Mouse (Mus musculus) monocyte, adult 5-6 weeks (primary cell): ENCODE measurements around the gene Fbxw2. TPM values are rescaled to one million over a fixed set of nuclear protein-coding genes. Genes with fewer than 3 reads are reported as not detected.
"Not testable (repeated sequence)": the region's sequence is repeated elsewhere in the genome, so short reads cannot be mapped to it uniquely, and the experiment has no call there.

Experiments
- ATAC-seq: fragments of 153-309, 156-312 bp; replicated peaks from 2 replicates; pipeline ENCODE4 v1.8.0; 2017; ENCODE audit warnings: mild to moderate bottlenecking; ENCODE audit not compliant: low TSS enrichment, insufficient number of reproducible peaks, severe bottlenecking, poor library complexity, low FRiP score
- total RNA-seq: library from RNA; stranded (forward); fragments of 200-1000, 200-491, 200-594 nt; gene quantifications from 3 replicates; pipeline ENCODE4 v1.2.3, GENCODE M21; 2017

Gene Fbxw2
- 116 to 145 TPM (median 118 TPM) in 3 replicates for total RNA-seq

DNA sequence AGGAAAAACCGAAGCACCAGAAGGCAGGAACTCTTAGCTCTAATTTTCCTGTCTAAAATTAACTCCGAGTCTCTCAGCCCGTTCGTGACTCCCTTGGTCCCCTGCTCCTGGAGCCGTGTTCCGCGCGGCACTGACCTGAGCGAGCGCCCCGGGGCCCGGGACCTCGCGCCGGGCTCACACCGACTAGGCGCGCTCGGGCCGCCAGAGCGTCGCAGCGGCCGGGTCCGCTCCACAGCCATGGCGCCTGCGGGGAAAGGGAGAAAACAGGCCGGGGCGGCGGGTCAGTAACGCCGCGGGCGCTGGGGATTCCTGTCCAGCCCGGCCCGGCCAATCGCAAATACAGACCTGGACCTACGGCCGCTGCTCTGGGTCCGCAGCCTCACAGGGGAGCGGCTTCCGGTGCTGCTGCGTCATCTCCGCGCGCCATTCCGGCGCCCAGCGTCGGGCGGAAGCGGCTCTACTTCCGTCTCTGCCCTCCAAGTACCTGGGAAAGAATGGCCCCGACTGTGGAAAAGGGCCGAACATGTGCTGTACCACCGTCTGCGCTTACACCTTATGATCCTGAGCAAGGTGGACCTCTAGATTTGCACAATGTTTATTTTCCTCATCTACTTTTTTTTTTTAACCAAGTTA is at the start of gene Fbxw2:
Gene Fbxw2, minus strand, starts transcription at position 485 of the 633 bp plus-strand sequence.
- ATAC-seq, result peak; percentile 92

DNA sequence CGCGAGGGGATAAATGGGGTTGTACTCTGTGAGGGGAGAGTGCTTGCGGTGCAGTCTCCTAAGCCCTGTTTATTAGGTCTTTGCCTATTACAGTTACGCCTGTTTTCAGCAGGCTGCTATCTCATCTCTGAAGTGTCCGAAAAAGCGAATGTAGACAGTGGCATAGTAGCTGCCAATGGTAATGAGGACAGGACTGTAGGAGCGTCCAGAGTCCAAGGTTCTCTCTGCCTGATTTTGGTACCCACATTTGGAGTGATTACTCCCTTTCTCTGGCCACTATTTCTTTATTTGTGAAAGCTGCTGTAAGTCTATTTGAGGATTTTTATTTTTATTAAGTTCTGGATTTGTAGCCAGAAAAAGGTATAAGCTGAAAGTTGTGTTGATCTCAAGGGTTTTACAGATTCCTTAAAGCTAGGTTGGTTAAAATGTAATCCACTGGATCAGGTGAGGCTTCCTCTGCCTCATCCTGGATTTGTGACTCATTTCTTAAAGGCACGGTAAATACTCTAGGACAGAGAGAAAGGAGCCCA is 48.8 kb upstream of the Fbxw2 start, which contains the start of gene Psmd5:
Gene Psmd5, minus strand, starts transcription at position 153 of the 530 bp plus-strand sequence.
- ATAC-seq, result no peak

DNA sequence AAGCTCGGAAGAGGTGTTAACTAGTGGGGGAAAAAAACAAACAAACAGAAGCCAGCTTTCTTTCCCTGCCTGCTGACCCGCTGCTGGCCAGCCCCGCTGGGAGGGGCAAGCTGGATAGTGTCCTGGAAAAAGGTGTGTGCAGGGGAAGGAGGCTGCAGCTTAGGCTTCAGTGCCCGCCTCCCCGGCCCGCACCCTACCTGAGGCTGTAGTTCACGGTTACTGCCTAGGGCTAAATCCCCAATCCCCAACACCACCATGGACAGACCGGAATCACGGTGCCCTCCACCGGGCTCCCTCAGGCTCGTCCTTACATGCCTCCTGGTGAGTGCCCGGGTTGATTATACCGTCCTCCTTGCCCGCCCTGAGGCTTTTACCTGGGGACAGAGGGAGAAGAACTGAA is 48.2 kb upstream of the Fbxw2 start, which contains the start of gene Cutal:
Gene Cutal, plus strand, starts transcription at position 126 of the 400 bp plus-strand sequence.
- no peak for ATAC-seq

DNA sequence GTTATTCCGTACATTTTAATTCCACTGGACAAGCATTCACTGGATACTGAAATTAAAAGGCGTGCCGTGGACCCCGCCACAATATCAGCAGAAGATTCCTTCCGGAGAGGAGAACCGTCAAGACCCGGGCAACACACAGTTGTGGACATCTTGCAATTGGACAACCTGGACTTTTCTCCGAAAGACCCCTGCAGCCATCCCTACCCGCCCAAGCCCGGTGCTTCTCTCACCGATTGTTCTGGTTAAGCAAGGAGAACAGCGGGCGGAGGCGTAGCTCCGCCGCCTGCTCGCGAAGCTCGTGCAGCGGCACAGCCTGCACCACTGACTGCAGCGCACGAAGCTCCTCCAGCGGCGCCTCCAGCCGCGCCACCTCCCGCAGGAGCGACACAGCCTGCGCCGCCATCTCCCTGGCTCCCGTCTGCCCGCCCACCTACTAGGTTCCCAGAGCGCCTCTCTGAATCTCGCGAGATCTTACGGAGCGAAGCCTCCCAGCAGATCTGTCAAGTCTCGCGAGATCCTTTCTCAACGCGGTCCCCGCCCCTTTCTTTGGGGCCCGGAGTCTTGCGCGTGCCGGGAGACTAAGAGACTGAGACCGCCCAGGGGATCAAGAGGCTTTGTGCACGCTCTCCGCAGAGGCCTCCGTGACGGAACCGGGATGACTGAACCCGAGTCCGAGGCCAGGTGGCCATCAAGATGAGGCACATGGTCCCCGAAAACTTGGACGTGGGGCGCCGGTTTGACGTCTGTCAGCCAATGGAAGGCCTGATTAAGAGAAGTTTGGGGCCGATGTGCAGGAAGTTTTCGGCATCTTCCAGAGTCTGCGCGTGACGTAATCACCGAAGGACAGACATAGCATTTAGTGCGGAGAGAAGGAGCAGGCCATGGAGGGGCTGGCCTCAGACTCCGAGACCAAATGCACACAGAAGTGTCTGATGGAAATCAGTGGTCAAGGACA is 44.7 kb upstream of the Fbxw2 start:
- ATAC-seq, result peak; percentile 99

DNA sequence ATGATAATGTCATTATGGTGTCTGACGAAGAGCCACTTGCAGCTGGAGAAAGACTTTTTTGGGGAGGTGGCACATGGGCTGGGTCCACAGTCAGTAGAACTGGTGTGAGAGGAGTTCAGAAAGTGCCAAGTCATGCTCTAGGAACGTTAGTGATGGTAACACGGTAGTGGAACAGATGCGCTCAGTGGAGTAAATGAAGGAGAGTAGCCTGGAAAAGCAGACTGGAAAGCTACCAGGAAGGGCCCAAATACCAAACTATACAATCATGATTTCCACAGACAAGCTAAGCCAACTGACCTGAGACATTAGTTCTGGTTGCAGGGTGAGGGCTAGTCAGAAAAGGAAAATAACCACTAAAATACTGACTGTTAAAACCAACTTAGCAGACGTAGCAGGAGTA is 43.6 kb upstream of the Fbxw2 start:
- ATAC-seq, result no peak

DNA sequence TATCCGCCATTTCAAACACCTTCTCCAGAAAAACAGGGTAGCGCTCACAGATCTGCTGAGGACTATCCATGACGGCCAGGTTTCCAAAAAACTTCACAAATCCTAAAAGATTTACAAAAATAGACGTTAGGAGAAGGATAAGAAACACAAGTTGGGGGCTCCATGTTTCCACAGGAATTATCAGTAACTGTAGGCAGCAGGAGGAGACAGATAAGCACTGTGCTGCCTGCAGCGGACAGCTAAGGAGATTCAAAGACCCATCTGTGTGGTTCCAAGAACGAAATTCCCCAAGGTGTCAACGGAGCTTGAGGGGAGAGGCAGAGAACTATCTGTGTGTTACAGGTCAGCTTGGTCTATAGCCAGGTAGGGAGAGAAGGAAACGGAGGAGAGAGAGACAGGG is 31.6 kb upstream of the Fbxw2 start:
- no peak for ATAC-seq

DNA sequence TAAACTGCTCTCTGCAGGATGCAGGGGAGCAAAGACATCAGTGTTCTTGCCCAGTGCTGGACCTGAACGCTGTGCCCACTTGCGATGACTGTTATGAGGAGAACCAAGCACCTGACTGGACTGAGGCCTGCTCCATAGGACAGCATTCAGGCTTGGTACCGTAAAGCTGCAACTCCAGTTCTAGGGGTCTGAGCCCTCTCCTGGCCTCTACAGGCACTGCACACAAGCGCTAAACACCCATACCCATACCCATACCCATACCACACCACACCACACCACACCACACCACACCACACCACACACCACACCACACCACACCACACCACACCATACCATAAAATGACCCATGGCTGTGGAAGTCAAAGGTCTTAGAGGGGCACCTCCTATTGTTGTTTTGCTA is 29.2 kb upstream of the Fbxw2 start:
- ATAC-seq, result no peak

DNA sequence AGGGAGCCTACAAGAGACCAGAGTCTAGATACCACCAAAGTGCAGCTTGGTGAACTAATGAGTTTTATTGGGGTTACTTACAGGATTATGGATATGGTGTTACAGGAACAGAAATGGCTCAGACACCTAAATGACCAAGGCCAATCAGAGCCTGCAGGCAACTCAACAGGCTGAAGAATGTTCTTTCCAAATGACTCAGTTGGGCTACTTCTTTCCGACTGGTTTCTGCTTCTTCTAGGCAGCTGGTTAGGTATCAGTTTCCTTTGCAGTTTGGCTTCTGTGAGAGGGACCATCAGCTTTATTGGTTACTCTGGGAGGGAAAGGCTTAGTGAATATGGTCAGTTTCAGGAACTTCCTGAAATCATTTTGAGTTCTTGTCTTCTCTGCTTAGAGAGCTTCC is 21.6 kb upstream of the Fbxw2 start:
- no peak for ATAC-seq

DNA sequence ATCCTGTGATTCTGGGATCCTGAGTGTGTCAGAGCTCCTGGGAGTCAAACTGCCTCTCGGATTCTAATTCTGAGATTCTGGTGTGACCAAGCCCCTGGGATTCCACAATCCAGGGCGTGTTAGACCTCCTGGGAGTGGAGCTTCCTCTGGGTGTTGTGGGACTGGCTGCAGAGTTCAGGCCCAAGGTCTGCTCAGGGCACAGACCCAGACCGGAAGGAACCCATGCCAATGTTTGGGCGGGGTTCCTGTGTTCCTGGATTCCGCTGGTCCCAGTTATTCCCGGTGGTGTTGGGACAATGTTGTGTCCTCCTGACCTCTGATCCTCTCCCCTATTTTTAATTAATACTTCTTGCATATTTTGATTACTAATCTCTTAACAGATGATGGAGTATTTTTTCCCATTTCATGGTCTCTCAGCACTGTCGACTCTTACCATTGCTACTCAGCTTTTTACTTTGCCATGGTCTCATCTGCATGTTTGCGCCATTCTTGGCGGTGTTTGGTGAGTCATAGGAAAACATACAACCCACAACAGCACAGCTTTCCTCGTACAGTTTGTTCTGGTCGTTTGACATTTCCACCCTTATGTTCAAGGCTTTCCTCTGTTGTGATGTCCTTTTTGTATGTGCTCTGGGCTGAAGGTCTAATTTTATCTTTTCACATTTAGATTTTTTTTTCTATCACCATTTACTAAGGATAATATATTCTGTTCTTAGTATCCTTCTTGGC is 17.3 kb upstream of the Fbxw2 start:
- ATAC-seq, result no peak

DNA sequence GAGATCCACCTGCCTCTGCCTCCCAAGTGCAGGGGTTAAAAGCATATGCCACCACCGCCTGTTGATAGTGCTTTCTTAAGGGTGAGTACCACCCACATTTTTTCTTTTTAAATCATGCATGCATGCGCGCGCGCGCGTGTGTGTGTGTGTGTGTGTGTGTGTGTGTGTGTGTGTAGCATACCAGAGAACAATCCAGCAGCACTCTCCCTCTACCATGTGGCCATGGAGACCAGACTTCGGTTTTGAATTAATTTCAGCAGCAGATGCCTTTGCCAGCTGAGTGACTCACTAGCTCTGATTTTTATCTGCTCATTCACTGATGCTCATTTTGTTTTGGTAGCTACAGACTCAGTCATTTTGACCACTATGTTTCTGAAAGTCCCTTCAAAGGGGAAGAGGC is 15.6 kb upstream of the Fbxw2 start:
- no peak for ATAC-seq

DNA sequence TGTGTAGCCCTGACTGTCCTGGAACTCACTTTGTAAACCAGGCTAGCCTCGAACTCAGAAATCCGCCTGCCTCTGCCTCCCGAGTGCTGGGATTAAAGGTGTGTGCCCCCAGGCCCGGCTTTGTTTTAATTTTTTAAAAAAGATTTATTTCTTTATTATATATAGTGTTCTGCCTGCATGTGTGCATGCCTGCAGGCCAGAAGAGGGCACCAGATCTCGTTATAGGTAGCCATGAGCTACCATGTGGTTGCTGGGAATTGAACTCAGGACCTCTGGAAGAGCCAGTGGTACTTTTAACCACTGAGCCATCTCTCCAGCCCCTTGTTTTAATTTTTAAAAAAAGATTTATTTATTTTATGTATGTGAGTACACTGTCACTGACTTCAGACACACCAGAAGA is 14.0 kb upstream of the Fbxw2 start:
- not testable (repeated sequence) for ATAC-seq

DNA sequence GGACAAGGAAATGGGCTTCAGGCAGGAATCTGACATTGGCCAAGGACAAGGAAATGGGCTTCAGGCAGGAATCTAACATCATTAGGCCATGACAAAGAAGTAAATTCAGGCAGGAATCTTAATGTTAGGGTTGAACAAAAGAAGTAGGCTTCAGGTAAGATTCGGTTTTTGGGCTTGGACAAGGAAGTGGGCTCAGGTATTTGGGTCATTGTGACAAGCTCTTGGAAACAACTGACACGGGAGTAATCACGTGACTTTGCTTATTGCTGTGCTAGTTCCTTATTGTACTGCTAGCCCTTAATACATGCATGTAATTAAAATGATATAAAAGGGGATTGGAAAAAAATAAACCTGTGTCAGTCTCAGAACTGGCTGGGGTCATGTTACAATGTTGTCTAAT is 9.6 kb upstream of the Fbxw2 start:
- no peak for ATAC-seq

DNA sequence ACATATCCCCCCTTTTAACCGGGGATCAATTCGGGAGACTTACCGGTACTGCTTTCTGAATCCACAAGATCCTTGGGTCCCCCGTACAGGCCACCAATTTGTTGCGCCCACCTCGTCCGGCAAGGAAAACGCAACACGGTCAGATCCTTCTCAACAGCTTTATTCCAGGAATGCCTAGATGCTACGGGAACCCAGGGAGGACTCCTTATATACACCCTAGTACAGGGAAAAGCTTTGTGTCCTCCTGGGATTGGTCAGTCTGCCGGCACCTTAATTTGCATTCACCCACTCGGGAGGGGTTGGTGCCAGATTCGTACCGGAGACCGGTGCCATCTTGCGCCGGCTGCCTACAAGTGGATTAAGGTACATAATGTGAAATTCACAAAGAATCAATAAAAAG is 7.5 kb upstream of the Fbxw2 start:
- ATAC-seq, result no peak

DNA sequence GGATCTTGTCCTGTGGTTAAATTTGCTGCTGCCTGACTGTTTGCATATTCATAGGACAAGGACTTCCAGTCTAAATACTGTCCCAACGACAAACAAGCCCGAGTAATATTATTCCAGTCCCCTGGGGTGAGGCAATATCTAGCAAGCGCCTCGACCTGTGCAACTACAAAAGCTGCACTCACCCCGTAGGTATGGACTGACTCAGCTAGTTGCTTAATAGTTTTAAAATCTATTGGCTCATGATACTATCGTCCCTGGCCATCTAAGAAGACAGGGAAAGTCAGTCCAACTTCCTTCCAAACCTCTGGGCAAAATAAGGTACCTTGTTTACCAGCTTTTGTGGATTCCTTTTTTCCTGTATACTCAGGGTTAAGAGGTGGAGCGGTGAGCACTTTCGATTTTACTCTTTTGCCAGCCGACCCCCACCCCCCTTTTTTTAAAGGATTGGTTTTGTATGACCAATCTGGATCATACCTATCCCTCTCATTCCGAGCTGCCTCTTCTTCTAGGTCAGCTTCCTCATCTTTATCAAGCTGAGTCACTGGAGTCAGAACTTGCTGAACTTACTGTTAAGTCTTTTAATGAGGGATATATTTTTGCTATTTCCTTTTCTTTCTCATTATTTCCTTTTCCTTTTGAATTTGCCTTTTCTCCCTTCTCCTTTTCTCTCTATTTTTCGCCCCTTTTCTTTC is 6.8 kb upstream of the Fbxw2 start, which contains the start of gene Gm34653:
Gene Gm34653, plus strand, starts transcription at position 242 of the 692 bp plus-strand sequence.
- ATAC-seq, result not testable (repeated sequence)

DNA sequence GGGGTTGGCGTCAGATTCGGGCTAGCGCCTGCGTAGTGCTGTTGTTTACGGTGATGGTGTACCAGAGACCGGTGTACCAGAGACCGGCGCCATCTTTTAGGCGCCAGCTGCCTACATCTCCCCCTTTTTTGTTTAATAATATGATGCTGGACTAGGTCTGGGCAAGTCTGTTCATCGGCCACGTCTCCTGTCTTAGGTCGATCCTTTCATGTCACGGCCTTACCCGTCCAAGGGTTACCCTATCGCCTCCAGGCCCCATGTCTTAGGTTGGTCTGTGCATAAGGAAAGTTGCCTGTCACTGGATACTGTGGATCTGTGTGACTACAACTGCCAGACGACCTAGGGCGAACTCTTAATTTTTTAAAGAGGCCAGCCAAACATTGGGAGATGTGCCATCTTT is 4.0 kb upstream of the Fbxw2 start:
- ATAC-seq, result not testable (repeated sequence)

DNA sequence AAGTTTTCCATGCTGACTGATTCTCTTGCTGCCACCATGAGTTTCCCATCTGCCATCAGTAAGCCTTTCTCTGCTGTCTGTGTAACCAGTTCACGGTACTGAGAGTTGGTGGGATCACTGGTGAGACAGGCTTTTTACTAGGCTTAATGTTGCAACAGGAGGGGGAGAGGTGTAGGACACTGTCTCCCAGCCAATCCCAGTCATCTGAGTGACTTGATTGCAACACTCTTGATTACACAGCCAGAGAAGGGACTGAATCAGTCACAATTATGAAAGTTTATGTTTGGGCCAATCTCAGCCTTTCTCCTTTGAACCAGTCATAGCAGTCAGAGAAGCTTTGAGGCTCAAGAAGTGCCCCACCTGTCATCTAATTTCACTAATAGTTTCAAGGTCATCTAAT is 1.9 kb upstream of the Fbxw2 start:
- ATAC-seq, result no peak

DNA sequence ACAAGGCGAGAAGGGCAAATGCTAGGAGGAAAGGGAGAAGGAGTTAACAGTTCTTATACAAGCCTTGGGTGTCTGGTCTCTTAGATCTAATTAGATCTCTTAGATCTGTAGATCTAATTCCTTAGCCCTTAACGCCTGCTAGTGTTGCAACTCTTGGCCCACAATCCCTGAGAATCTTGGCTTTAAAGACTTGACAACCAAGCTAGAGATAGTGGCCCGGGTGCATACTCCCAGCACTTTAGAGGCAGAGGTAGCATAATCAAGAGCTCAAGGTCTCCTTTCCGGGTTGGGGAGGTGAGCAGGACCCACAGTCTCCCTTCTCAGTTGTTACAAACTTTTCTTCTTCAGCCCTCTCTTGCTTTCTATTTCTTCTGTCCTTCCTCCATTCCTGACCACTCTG is 1.5 kb upstream of the Fbxw2 start:
- ATAC-seq, result no peak

DNA sequence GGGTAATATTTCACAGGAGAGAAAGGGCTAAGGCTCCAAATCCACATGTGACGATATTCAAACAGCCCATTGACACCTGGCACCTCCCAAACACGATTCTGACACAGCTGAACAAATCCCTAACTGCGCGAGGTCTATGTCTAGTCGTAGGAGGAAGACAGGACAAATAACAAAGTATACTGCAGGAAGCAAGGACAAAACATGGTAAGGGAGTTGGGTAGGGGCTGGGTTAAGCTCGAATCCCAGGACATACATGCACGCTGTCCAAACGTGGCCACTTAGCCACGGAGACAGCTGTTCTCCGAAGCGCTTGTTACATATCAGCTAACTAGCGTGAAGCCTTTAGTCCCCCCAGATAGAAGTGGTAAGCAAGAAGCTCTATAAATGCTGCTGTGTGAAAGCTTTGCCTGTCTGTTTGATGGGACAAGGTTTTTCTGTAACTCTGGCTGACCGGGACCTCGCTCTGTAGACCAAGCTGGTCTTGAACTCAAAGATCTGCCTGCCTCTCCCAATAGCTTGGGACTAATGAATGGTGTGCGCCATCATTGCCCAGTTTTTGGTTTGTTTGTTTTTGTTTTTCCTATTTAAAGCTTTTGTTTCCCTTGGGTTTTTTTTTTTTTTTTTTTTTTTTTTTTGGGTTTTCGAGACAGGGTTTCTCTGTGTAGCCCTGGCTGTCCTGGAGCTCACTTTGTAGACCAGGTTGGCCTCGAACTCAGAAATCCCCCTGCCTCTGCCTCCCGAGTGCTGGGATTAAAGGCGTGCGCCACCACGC is 535 bp upstream of the Fbxw2 start:
- 0 out of 2 replicates have a peak, but pooled peaks have one; percentile 19 for ATAC-seq
